Mouse (Mus musculus) embryonic facial prominence, embryonic 13.5 days (tissue): ENCODE measurements at regions not wholly inside any gene's neighbourhood (a gene's known extent, or its start where the extent isn't known, plus 50 kb on each side); places are given as distances from the start of the nearest gene placed in this dataset.
A peak's percentile ranks its signal among the peaks of the same experiment; 100 is the strongest.

Source experiments
- ATAC-seq: fragments of 200-750 bp; cut with Nextera tagmentation; 2 replicates; pipeline ENCODE4 v1.8.0; 2017; ENCODE audit warnings: low read depth; ENCODE audit not compliant: insufficient number of reproducible peaks, insufficient read depth, low FRiP score, low TSS enrichment
- H3K27ac ChIP-seq: fragments of 300-500 bp; sonication (generic); 2 replicates; pipeline ENCODE4 v1.5.1; 2015; ENCODE audit warnings: moderate library complexity, mild to moderate bottlenecking, inconsistent platforms
- H3K27me3 ChIP-seq: fragments of 300-500 bp; sonication (generic); 2 replicates; pipeline ENCODE4 v1.6.1; 2015; ENCODE audit warnings: mild to moderate bottlenecking, inconsistent platforms
- H3K36me3 ChIP-seq: fragments of 300-500 bp; sonication (generic); 2 replicates; pipeline ENCODE4 v1.6.1; 2015; ENCODE audit warnings: mild to moderate bottlenecking, inconsistent platforms
- H3K4me1 ChIP-seq: fragments of 300-500 bp; sonication (generic); 2 replicates; pipeline ENCODE4 v1.6.1; 2015; ENCODE audit warnings: inconsistent platforms
- H3K4me2 ChIP-seq: fragments of 300-500 bp; sonication (generic); 2 replicates; pipeline ENCODE4 v1.6.1; 2015; ENCODE audit warnings: moderate library complexity, mild to moderate bottlenecking, inconsistent platforms
- H3K4me3 ChIP-seq: fragments of 300-500 bp; sonication (generic); 2 replicates; pipeline ENCODE4 v1.5.1; 2015; ENCODE audit warnings: mild to moderate bottlenecking, inconsistent platforms
- H3K9ac ChIP-seq: fragments of 300-500 bp; sonication (generic); 2 replicates; pipeline ENCODE4 v1.6.1; 2015; ENCODE audit warnings: mild to moderate bottlenecking, inconsistent platforms
- H3K9me3 ChIP-seq: fragments of 300-500 bp; sonication (generic); 2 replicates; pipeline ENCODE4 v1.6.1; 2016; ENCODE audit warnings: inconsistent platforms
- WGBS: fragments of 180-500 bp; shearing (Covaris S2); methylation state at CpG from one replicate; pipeline ENCODE4 v1.1.7; 2015; ENCODE audit warnings: mixed read lengths; 5-methylcytosine and 5-hydroxymethylcytosine counted together

DNA sequence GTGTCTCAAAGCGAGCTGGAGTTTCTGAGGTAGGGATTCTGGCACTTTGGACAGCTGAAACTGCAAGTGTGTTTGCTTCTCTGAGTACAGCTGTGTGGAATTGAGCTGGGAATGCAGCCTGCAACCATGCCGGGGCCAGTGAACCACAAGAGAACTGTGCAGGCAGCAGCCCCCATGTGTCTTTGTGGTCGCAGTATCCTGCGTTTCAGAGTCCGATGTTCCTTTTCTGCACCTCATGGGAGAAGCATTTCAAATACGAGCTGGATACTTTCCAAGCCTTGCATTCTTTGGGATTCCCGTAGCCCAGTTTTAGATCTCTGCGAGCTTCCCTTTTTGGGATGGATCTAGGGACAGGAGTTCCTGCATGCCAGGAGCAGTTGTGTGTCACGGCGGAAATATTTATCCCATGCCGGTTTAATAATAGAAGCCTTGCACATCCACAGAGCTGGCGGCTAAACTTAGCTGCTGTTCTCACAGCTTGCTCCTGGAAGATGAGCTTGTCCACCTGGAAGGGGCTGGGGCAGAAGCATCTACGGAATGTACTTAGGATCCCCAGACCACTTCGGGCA is 233.3 kb downstream of the Gadd45g start:
- 25% methylated on average over 14 of the region's 14 CpGs for WGBS
- no peak for ATAC-seq
- no peaks in the 10 kb centered on the region for H3K27me3 ChIP-seq
- H3K9ac ChIP-seq = peak overlapping the region; percentile 49; the same call in 1 of the 2 replicates
- peak overlapping the region; percentile 69 for H3K27ac ChIP-seq
- no peaks in the 10 kb centered on the region for H3K36me3 ChIP-seq
- H3K4me1 ChIP-seq = peaks cover 26% of the 10 kb centered on the region
- no peak overlapping the region for H3K4me3 ChIP-seq
- no peaks in the 10 kb centered on the region for H3K9me3 ChIP-seq
- H3K4me2 ChIP-seq = peak overlapping the region; percentile 33

DNA sequence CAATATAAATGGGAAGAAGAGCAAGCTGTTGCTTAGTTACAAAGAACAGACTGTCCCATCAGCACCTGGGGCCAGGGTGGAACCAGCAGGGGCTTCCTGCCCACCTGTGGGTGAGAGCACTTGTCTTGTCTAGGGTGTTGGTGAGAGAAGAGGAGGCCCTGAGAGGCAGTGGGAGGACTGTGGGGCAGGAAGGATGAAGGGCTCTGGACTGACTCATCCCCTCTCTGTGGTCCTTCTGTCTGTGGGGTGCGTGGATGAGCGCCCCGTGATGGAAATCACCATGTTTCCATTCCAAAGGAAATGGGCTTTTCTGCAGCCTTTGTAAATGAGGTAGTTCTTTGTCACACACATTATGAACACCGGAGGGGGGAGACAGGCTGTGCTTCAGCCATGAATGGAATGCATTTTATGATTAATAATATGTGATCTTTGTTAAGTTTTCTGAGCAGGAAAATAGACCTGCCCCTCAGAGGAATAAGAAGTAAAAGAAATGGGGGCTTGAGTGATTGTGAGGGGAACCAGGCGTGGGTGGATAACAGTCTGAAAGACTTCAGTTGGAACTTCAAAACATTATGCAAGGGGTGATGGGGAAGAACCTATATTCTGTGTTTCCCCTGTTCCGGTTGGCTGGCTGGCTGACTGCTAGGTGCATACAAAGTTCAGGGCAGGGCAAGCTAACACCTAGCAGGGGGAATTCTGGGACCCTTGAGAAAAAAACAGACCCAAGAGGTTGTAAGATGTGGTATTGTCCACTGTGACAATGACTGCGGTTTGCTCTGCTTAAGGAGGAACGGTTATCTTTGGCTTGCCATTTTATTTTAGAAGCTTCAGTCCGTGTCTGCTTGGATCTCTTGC is 237.3 kb downstream of the Gadd45g start:
- H3K4me2 ChIP-seq = no peak overlapping the region
- WGBS = 78% methylated on average over 9 of the region's 9 CpGs

DNA sequence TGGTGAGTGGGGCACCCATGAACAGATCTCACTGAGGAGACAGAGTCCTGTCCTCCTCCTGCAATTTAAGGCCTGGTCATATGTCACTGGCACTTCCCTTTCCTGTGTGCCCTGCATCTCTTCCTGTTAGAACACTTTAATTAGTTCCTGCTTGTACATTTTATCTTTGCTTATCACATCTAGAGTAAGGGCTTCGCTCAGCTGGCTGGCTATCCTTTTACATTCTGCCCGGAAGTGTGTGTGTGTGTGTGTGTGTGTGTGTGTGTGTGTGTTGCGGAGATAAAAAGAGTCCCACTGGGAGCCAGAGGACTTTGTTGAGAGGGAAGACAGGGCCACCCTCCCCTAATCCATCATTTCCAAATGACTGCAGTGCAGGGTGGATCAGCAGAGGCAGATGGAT is 238.6 kb downstream of the Gadd45g start:
- 53% methylated on average over 3 of the region's 3 CpGs for WGBS
- ATAC-seq = no peak
- Histone ChIP-seq H3K9ac (no peak overlapping the region), H3K4me3 (no peak overlapping the region), H3K36me3 (no peaks in the 10 kb centered on the region), H3K27me3 (no peaks in the 10 kb centered on the region), H3K27ac (no peak overlapping the region), H3K4me1 (peaks cover 9% of the 10 kb centered on the region), H3K9me3 (no peaks in the 10 kb centered on the region), H3K4me2 (no peak overlapping the region)

More for the DNA sequence above, 237.3 kb downstream of the Gadd45g start:
- Histone ChIP-seq H3K4me1 (peaks cover 21% of the 10 kb centered on the region), H3K9me3 (no peaks in the 10 kb centered on the region), H3K27ac (no peak overlapping the region), H3K9ac (no peak overlapping the region), H3K27me3 (no peaks in the 10 kb centered on the region), H3K4me3 (no peak overlapping the region), H3K36me3 (no peaks in the 10 kb centered on the region)
- no peak for ATAC-seq

DNA sequence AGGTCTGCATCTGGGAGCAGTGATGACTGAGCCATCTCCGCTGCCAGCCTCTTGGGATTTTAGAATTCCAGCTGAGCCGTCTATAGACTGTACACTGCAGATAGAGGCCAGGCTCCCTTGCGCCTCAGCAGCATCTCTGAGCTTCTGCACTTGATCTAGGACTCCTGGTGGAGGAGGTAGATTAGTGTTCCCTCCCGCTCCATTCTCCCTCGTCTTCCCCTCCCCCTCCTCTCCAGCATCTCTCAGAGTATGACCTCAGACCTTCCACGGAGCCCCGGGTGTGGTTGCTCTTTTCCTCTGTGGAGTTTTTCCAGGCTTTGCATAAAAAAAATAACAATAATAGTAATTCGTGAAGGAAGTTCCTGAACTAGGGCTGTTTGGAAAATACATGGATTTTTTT is 241.8 kb downstream of the Gadd45g start:
- Histone ChIP-seq H3K27ac (no peak overlapping the region), H3K4me3 (no peak overlapping the region), H3K4me1 (no peaks in the 10 kb centered on the region), H3K36me3 (no peaks in the 10 kb centered on the region), H3K9me3 (no peaks in the 10 kb centered on the region; the same call in 1 of the 2 replicates), H3K9ac (no peak overlapping the region), H3K4me2 (no peak overlapping the region), H3K27me3 (no peaks in the 10 kb centered on the region)
- WGBS = 47% methylated on average over 8 of the region's 8 CpGs
- ATAC-seq = no peak

DNA sequence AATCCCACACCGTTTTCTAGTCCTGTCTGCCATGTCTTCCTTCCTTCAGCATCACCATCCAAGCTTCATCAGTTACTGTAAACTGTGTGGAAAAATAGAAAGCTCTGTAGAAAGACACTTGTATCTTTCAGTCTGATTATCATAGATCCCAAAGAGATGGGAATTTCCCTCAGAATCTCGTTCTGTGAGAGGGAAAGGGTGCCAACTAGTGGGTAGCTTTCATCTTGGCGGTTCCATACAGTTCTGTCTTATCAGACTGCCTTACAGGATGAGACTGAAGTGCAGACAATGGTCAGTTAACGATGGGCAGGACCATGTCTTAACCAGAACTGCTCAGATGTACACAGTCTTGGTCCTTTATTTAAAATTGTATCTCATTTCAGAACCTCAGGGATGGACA is 243.9 kb downstream of the Gadd45g start:
- Histone ChIP-seq H3K4me3 (no peak overlapping the region), H3K27me3 (no peaks in the 10 kb centered on the region), H3K9ac (no peak overlapping the region), H3K27ac (no peak overlapping the region), H3K36me3 (no peaks in the 10 kb centered on the region), H3K4me1 (no peaks in the 10 kb centered on the region), H3K9me3 (no peaks in the 10 kb centered on the region; the same call in 1 of the 2 replicates), H3K4me2 (no peak overlapping the region)
- WGBS = 71% methylated on average over 4 of the region's 4 CpGs
- ATAC-seq = no peak

DNA sequence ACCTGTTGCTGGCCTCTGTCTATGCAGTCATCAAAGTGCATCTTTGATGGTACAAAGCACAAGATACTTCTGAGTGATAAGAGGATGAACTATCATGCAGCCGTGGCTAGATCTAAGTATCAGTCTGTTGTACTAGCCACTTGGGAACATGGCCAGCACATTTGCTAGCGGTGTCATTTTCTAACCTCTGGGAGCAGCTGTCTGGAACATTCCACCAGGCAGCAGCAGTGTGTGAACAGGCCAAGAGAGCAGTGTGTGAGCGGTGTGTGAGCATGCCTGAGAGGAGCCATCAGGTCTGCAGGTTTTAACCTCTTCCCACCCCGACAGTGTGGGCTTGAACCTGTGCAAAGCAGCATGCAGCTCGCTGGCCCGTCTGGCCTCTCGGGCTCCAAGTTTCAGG is 248.3 kb downstream of the Gadd45g start:
- Histone ChIP-seq H3K4me3 (no peak overlapping the region), H3K4me2 (no peak overlapping the region), H3K9me3 (no peaks in the 10 kb centered on the region; the same call in 1 of the 2 replicates), H3K9ac (no peak overlapping the region), H3K27me3 (no peaks in the 10 kb centered on the region), H3K4me1 (peaks cover under 1% of the 10 kb centered on the region; the same call in 1 of the 2 replicates), H3K36me3 (no peaks in the 10 kb centered on the region), H3K27ac (no peak overlapping the region)
- 81% methylated on average over 7 of the region's 7 CpGs for WGBS
- no peak for ATAC-seq

DNA sequence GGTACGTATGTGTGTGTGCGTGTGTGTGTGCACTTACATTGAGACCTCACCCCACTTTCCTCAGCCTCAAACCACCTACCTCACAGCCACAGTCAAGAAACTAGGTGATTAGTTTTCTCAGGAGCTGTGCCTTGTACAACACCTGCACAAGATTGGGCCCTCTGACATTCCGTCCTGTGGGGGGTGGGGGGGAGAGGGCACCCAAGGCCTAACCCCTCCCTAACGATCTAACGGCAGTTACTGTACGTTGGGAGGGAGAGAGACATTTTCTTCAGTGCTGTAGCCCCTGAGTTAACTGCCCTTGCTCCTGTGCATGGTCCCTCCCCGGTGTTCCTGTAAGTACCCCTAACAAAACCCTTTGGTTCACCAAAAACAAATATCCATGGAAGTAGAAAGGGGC is 250.0 kb downstream of the Gadd45g start:
- Histone ChIP-seq H3K9ac (no peak overlapping the region), H3K9me3 (no peaks in the 10 kb centered on the region; the same call in 1 of the 2 replicates), H3K36me3 (no peaks in the 10 kb centered on the region), H3K27ac (no peak overlapping the region), H3K4me2 (no peak overlapping the region), H3K27me3 (peaks cover 1% of the 10 kb centered on the region; the same call in 1 of the 2 replicates), H3K4me1 (peaks cover 13% of the 10 kb centered on the region), H3K4me3 (no peak overlapping the region)
- 79% methylated on average over 7 of the region's 7 CpGs for WGBS
- no peak for ATAC-seq

DNA sequence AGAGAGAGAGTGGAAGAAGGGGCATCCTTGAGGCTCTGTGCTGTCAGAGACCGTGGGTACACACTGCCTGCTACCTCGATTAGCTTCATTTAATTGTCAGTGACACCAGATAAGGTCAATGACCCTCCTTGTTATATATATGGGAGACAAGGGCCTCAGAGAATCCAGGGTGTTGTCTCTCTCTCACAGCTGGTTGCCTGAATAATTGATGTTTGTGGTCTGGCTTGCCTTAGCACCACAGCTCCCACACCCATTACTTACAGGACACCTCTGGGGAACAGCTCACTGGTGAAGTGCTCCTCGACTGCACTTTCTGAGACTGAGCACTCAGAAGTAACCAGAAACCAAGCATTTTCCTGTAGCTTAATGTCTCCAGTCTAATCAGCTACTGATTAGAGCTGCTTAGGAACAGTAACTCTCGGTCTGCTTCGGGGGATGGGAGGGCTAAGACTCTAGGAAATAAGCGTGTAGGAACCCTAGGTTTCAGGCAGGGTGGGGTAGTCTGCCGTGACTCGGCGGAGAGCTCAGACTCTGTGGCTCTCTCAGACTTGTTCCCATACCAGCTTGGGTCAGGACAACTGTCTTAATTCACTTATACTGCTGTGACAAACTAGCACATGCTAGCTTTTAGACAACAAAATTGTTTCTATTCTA is 259.6 kb downstream of the Gadd45g start:
- Histone ChIP-seq H3K27ac (no peak overlapping the region), H3K9me3 (no peaks in the 10 kb centered on the region), H3K36me3 (no peaks in the 10 kb centered on the region), H3K4me2 (no peak overlapping the region), H3K9ac (no peak overlapping the region), H3K27me3 (peaks cover 4% of the 10 kb centered on the region; the same call in 1 of the 2 replicates), H3K4me1 (peaks cover 27% of the 10 kb centered on the region), H3K4me3 (no peak overlapping the region)
- ATAC-seq = 0 out of 2 replicates have a peak, but pooled peaks have one; percentile 43
- 15% methylated on average over 9 of the region's 9 CpGs for WGBS

DNA sequence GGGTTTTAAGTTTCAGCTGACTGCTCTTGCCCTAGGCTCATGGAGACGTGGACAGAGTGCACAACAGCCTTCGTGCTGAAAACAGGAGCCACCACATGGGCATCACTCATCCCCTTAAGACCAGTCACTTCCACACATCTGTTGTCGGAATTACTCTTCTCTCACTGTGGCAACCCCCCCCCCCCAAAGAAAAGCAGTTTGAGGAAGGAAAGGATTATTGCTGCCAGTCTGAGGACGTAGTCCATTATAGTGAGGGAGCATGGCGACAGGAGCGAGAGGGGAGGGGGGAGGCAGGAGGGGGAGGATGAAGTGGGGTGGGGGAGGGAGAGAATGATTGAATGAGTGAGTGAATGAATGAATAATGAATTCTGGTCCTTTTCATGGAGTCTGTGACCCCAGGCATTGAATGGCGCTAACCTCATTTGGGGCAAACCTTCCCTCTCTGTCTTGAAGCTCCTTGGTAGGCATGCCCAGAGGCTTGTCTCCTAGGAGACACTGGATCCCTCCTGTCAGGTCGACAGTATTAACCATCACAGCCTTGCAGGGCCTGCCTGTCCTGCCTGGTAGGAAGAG is 262.0 kb downstream of the Gadd45g start:
- H3K4me2 ChIP-seq = no peak overlapping the region
- no peaks in the 10 kb centered on the region for H3K27me3 ChIP-seq
- H3K9me3 ChIP-seq = no peaks in the 10 kb centered on the region
- H3K4me3 ChIP-seq = no peak overlapping the region
- 42% methylated on average over 8 of the region's 8 CpGs for WGBS
- peaks cover 30% of the 10 kb centered on the region for H3K4me1 ChIP-seq
- H3K27ac ChIP-seq = peak overlapping the region; percentile 33; the same call in 1 of the 2 replicates
- H3K9ac ChIP-seq = no peak overlapping the region
- H3K36me3 ChIP-seq = no peaks in the 10 kb centered on the region
- no peak for ATAC-seq

DNA sequence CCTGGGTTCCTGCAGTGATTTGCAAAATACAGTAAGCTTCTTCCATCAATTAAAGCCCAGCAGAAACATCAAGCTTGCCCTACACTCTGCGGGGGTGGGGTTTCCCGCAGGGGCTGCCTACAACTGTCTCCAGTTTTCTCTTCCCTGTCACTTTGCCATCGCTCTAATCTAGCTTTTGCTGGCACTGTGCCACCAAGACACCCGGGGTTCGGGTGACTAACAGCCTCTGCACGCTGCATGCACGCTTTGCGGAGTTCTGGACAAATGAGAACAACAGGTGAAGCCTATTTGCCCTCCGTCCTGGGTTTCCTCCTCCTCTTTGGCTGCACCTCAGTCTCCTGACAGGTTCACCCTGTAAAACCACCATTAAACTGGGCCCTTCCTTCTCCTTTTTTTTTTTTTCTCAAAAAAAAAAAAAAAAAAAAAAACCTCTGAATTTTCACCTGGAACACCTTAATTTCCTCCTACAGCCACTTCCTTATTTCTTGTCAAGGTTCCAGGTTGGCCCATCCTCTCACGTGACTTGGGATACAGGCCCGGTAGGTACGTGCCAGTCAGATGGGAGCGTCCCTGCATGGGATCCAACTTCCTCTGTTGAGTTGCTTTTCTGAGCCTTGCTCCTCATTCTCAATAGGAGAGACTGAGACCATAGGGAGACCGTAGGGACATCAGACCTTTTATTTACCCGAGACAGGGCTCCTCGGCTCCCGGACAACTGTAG is 262.7 kb downstream of the Gadd45g start:
- H3K4me1 ChIP-seq = peaks cover 33% of the 10 kb centered on the region
- no peak overlapping the region for H3K4me3 ChIP-seq
- no peak for ATAC-seq
- H3K9me3 ChIP-seq = no peaks in the 10 kb centered on the region
- no peaks in the 10 kb centered on the region for H3K36me3 ChIP-seq
- H3K27ac ChIP-seq = peak overlapping the region; percentile 33; the same call in 1 of the 2 replicates
- no peak overlapping the region for H3K9ac ChIP-seq
- 57% methylated on average over 17 of the region's 17 CpGs for WGBS
- no peaks in the 10 kb centered on the region for H3K27me3 ChIP-seq
- H3K4me2 ChIP-seq = no peak overlapping the region

DNA sequence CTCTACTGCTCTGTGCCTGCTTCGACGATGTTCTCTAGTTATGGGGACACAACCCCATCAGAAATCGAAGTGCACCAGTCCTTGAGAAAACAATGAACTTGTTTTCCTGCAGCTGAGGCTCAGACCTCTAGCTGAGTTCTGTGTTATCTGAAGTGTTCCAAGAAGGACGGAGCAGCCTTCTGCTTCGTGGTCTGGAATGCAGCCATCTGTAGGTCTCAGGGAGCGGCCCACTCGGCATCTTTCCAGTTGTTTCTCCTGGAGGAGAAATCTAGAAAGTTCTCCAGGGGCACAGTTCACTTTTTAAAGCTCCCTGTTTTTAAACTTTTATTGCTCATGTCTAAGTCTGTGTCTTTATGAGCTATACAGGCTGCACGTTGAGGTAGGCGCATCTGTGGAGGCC is 264.3 kb downstream of the Gadd45g start:
- 57% methylated on average over 9 of the region's 9 CpGs for WGBS
- no peaks in the 10 kb centered on the region for H3K27me3 ChIP-seq
- H3K9ac ChIP-seq = no peak overlapping the region
- H3K36me3 ChIP-seq = no peaks in the 10 kb centered on the region
- H3K4me2 ChIP-seq = no peak overlapping the region
- H3K4me3 ChIP-seq = no peak overlapping the region
- H3K4me1 ChIP-seq = peaks cover 33% of the 10 kb centered on the region
- no peak for ATAC-seq
- H3K27ac ChIP-seq = peak overlapping the region; percentile 28; the same call in 1 of the 2 replicates
- H3K9me3 ChIP-seq = no peaks in the 10 kb centered on the region; the same call in 1 of the 2 replicates
